18 mouse cellular contexts compared by ENCODE assay signal in genomic region chr15:75116525-75116924, GRCm38 (mm10). TPM values are rescaled to one million over a fixed set of nuclear protein-coding genes. Genes with fewer than 3 reads are reported as not detected.
A peak's percentile ranks its signal among the peaks of the same experiment; 100 is the strongest.
DNase-seq lines count a peak whose midpoint lies in the region; ATAC-seq lines count a peak whose summit lies in the region.
"Had no signal": no experiment of that assay in that cellular context is flagged by ENCODE, and none has a peak within 500 bp of the region (broad histone marks: within the 10 kb centered on the region; RNA-seq: fewer than 3 reads in every experiment).

No protein-coding gene starts in this region.

- H3K4me1 ChIP-seq in heart, embryonic 10.5 days, result no peaks in the 10 kb centered on the region
- no peaks in the 10 kb centered on the region for H3K4me1 ChIP-seq in midbrain, embryonic 10.5 days
- no peaks in the 10 kb centered on the region for H3K4me1 ChIP-seq in hindbrain, embryonic 14.5 days (replicated peaks; ENCODE audit: control insufficient read depth, insufficient read depth, low read length)
- H3K4me1 ChIP-seq: embryonic facial prominence, embryonic 13.5 days; forebrain, embryonic 13.5 days; hindbrain, embryonic 15.5 days; liver, embryonic 15.5 days; megakaryocyte, embryonic 14.5 days had no signal

- no peak overlapping the region for H3K27ac ChIP-seq in heart, embryonic 10.5 days
- H3K27ac ChIP-seq in midbrain, embryonic 10.5 days (replicated peaks), result no peak overlapping the region
- no peak overlapping the region for H3K27ac ChIP-seq in hindbrain, embryonic 14.5 days
- H3K27ac ChIP-seq: embryonic facial prominence, embryonic 13.5 days; forebrain, embryonic 13.5 days; hindbrain, embryonic 15.5 days; liver, embryonic 15.5 days had no signal

- H3K9ac ChIP-seq in hindbrain, embryonic 14.5 days, result no peak overlapping the region
- H3K9ac ChIP-seq: embryonic facial prominence, embryonic 13.5 days; forebrain, embryonic 13.5 days; hindbrain, embryonic 15.5 days; liver, embryonic 15.5 days had no signal

- H3K9me3 ChIP-seq in heart, embryonic 10.5 days, result no peaks in the 10 kb centered on the region
- no peaks in the 10 kb centered on the region for H3K9me3 ChIP-seq in midbrain, embryonic 10.5 days (replicated peaks)
- H3K9me3 ChIP-seq in hindbrain, embryonic 14.5 days (ENCODE audit: control insufficient read depth, low read length), result no peaks in the 10 kb centered on the region
- H3K9me3 ChIP-seq: embryonic facial prominence, embryonic 13.5 days; forebrain, embryonic 13.5 days; hindbrain, embryonic 15.5 days; liver, embryonic 15.5 days; megakaryocyte, embryonic 14.5 days had no signal

- no peak overlapping the region for H3K4me2 ChIP-seq in hindbrain, embryonic 14.5 days (replicated peaks)
- H3K4me2 ChIP-seq: embryonic facial prominence, embryonic 13.5 days; forebrain, embryonic 13.5 days; hindbrain, embryonic 15.5 days; liver, embryonic 15.5 days had no signal

- H3K4me3 ChIP-seq in heart, embryonic 10.5 days, result no peak overlapping the region
- no peak overlapping the region for H3K4me3 ChIP-seq in midbrain, embryonic 10.5 days
- no peak overlapping the region for H3K4me3 ChIP-seq in hindbrain, embryonic 14.5 days (replicated peaks; ENCODE audit: low read length)
- H3K4me3 ChIP-seq: embryonic facial prominence, embryonic 13.5 days; forebrain, embryonic 13.5 days; hindbrain, embryonic 15.5 days; liver, embryonic 15.5 days; megakaryocyte, embryonic 14.5 days had no signal

- peak; percentile 85 for ATAC-seq in activated CD4-positive, CD25-positive, alpha-beta regulatory T cell, adult 4 months
- ATAC-seq in neutrophil, adult 5-6 weeks (ENCODE audit: extremely low read depth, insufficient number of reproducible peaks, low FRiP score, poor library complexity, severe bottlenecking), result peak; percentile 63; the same call in 1 of the 2 replicates
- no peak for ATAC-seq in hindbrain, embryonic 14.5 days (ENCODE audit: low FRiP score)
- ATAC-seq: forebrain, embryonic 13.5 days had no signal

- DNase-seq in heart, adult 11 months, result peak; percentile 82
- no peak for DNase-seq in heart, embryonic 10.5 days (ENCODE audit: low spot score)
- peak; percentile 80 for DNase-seq in thymus, postnatal 14 days
- no peak for DNase-seq in midbrain, embryonic 10.5 days (ENCODE audit: low spot score)
- DNase-seq in hindbrain, embryonic 14.5 days (ENCODE audit: low spot score), result no peak
- no peak for DNase-seq in cerebellum, adult 9-10 months
- DNase-seq: cerebellum, postnatal 25 days had no signal

- 91% methylated on average over 2 of the region's 2 CpGs for WGBS in heart, embryonic 10.5 days
- 88% methylated on average over 2 of the region's 2 CpGs for WGBS in midbrain, embryonic 10.5 days
- 94% methylated on average over 2 of the region's 2 CpGs for WGBS in hindbrain, embryonic 14.5 days

- H3K36me3 ChIP-seq in heart, embryonic 10.5 days, result no peaks in the 10 kb centered on the region
- H3K36me3 ChIP-seq in midbrain, embryonic 10.5 days, result no peaks in the 10 kb centered on the region
- no peaks in the 10 kb centered on the region for H3K36me3 ChIP-seq in hindbrain, embryonic 14.5 days (replicated peaks; ENCODE audit: control insufficient read depth, insufficient read depth)
- H3K36me3 ChIP-seq: embryonic facial prominence, embryonic 13.5 days; hindbrain, embryonic 15.5 days; liver, embryonic 15.5 days had no signal

- H3K27me3 ChIP-seq in heart, embryonic 10.5 days (ENCODE audit: insufficient read depth, poor library complexity, severe bottlenecking), result no peaks in the 10 kb centered on the region
- H3K27me3 ChIP-seq in midbrain, embryonic 10.5 days (ENCODE audit: low read depth, poor library complexity, severe bottlenecking), result no peaks in the 10 kb centered on the region
- no peaks in the 10 kb centered on the region for H3K27me3 ChIP-seq in hindbrain, embryonic 14.5 days (ENCODE audit: control insufficient read depth, insufficient read depth, low read length)
- H3K27me3 ChIP-seq: embryonic facial prominence, embryonic 13.5 days; forebrain, embryonic 13.5 days; hindbrain, embryonic 15.5 days; liver, embryonic 15.5 days; megakaryocyte, embryonic 14.5 days had no signal

RNA-seq across cellular contexts. Expression of gene Ly6c2, which starts 4.8 kb away (rescaled TPM):
- not detected in 2 replicates for polyA plus RNA-seq in heart, embryonic 10.5 days (2016; fragmentation: Nextera tagmentation; extraction: Ambion mirVana)
- polyA plus RNA-seq in activated CD4-positive, CD25-positive, alpha-beta regulatory T cell, adult 4 months (2017; shearing (Covaris generic)), result 10 to 100 TPM; 27.7 to 29.1 TPM
- 83.9 TPM in 2 replicates for total RNA-seq in neutrophil, adult 5-6 weeks (2017)
- not detected in 2 replicates for polyA plus RNA-seq in midbrain, embryonic 10.5 days (2016; fragmentation: Nextera tagmentation; extraction: Ambion mirVana)
- polyA plus RNA-seq in hindbrain, embryonic 14.5 days (2014; fragmentation: Nextera tagmentation; extraction: Ambion mirVana), result 0.39 TPM in 1 of 2 replicates, not detected in the other
- polyA plus RNA-seq: forebrain, embryonic 13.5 days had no signal

RNA-seq across cellular contexts. Expression of gene Ly6g, which starts 38.5 kb away (rescaled TPM):
- polyA plus RNA-seq in heart, embryonic 10.5 days (2016; fragmentation: Nextera tagmentation; extraction: Ambion mirVana), result not detected in 2 replicates
- not detected for polyA plus RNA-seq in activated CD4-positive, CD25-positive, alpha-beta regulatory T cell, adult 4 months (2017; shearing (Covaris generic))
- total RNA-seq in neutrophil, adult 5-6 weeks (2017), result 22.2 and 28.1 TPM in 2 replicates
- not detected in 2 replicates for polyA plus RNA-seq in midbrain, embryonic 10.5 days (2016; fragmentation: Nextera tagmentation; extraction: Ambion mirVana)
- not detected in 2 replicates for polyA plus RNA-seq in hindbrain, embryonic 14.5 days (2014; fragmentation: Nextera tagmentation; extraction: Ambion mirVana)
- total RNA-seq: adrenal gland, adult 18-20 months; gastrocnemius, adult 8-10 months; left cerebral cortex, postnatal 14 days had no signal
- polyA plus RNA-seq: embryonic facial prominence, embryonic 13.5 days; forebrain, embryonic 13.5 days; heart, embryonic 14.5 days; hindbrain, embryonic 15.5 days had no signal

Comparison
In these comparisons a context has a peak if more than half of its experiments do, and no peak if none do; other contexts are left out.
1. DNase-seq: peak in heart, adult 11 months (single experiment) and thymus, postnatal 14 days (single experiment); none in heart, embryonic 10.5 days (single experiment), midbrain, embryonic 10.5 days (single experiment), hindbrain, embryonic 14.5 days (single experiment) and cerebellum, adult 9-10 months (single experiment).
2. RNA of gene Ly6c2, which starts 4.8 kb away (polyA plus RNA-seq): 27.7 to 29.1 TPM in activated CD4-positive, CD25-positive, alpha-beta regulatory T cell, adult 4 months; 0.39 TPM in hindbrain, embryonic 14.5 days, not detected in heart, embryonic 10.5 days and not detected in midbrain, embryonic 10.5 days; every median in the first group is over 10 times any median in the second.